Mouse (Mus musculus): ENCODE results near the gene Foxp2.

Foxp2 gene

DNA sequence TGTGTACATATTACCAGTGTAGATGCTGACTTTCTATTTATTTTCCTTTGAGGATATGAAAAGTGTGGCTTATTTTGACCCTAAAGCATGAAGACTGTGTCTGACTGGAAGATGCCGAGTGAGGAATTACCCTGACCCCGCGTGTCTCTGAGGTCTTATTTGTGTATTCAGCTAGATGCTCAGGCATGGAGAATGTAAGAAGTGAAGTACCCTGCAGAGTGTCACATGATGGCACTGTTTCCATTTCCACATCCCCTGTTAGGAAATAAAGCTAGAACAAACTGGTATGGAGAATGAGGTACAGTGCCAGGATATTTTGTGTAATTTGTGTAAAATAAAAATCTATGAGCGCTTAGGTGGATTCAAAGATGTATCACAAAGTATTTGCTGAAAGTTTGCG lies 219.8 kb downstream of the Foxp2 start:
- DNase-seq (ENCODE audit: low read depth) = no peak

DNA sequence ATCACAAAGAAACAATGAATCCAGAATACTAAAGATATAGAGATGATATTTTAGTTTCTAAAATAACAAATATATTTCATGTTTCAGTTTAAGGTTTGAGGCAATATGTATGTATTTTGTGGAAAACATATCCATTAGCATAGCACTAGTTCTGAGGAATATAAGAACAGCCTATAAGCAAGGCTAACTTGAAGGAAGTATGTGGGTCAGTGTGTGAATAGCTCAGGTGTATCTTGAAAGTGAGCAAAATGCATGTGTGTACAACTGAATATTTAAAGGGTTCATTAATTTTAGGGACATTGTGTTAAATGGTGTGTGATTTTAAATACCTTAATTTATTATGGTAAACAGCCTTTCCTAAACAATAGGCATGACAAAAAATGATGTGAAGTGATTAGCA lies 220.2 kb downstream of the Foxp2 start:
- DNase-seq (ENCODE audit: low read depth) = no peak

DNA sequence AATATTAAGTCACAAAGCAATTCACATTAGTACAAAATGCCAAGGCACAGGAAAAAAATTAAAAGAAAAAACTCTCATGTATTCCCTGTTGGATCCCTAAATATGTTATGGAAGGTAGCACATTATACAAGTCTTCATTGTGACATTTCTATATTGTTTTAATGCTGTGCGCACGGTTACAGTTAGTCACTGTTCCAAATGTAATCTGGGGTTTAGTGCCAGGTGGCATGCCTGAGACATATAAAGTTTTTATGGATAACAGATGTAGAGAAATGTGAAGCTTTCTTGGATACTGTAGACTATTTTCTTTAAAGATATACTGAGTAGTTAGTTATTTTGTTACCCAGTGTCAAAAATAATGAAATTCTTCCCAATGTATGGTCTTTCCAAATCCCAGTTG lies 229.0 kb downstream of the Foxp2 start:
- no peak for DNase-seq (ENCODE audit: low read depth)

DNA sequence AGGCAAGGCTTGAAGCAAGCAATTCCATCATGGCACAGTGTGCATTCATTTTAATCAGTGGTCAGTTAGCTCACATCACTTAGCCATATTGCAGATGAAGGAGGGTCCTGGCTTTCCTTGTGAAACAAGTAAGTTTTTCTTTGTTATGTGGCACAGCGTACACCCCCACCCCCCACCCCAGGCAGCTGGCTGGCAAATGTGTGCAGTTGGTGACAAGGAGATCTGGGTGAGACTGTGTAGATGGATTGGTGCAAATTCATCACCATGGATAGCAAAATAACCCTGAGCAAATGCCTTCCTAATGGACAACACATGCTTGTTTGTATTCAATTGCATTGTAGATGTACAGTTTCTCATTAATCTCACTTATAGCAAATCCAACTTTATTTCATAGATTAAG lies 240.9 kb downstream of the Foxp2 start:
- no peak for DNase-seq (ENCODE audit: low read depth)

DNA sequence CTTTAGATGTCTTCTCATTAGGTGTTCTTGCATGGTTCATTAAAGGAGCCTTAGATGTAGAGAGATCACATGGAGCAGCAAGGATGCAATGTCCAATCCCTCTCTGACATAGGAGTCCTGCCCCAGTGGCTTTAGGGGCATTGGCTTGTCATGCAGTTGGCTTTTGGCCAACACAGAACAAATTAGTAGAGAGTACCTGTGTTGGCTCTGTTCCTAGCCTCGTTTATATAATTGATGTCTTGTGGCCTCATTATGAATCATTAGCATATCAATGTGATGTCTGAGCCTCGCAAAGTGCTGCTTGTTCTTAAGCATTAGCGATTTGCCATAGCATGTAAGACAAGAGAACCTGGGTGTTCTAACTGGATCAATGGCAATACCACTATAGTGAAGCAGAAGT lies 250.5 kb downstream of the Foxp2 start:
- DNase-seq (ENCODE audit: low read depth) = no peak

DNA sequence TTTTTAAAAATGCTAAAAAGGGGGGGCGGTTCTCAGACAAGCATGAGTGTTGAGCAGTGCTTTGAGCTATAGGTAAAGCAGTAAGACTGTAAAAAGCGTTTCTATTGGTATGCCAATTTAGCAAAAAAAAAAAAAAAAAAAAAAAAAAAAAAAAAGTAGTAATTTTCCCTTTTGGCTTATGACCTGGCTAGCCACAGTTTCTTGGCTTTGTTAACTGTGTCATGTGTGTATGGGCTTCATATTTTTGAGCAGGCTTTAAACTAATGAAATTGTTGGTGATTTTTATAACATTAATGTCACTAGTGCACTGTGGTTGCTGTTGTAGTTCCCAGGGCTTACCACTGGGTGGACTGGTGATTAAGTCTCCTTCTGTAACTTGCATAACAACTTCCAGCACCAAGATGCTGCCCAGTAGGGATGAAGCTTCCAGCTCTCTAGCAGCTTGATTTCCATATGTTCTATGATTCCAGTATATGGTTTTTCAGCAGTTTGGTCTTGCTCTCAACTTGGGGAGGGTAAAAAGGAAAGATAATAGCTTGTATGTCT lies 262.4 kb downstream of the Foxp2 start:
- DNase-seq (ENCODE audit: low read depth) = peak; percentile 49

DNA sequence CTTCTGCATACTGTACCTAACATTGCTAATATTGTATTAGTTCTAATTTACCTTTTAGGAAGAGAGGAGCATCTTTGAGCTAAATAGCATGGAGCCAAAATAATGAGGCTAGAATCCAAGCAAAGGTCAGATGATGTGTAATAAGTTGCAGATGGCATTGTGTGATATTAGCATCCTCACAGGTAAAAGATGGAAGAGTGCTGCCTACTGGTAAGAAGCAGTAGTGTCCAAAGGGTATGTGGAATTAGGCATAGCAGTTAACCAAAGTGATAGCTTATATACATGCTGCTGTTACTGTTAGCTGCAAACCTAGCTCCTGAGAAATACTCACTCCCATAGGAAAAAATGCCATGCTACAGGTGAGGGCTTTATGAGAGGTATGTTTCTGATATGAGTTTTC lies 275.6 kb downstream of the Foxp2 start:
- DNase-seq (ENCODE audit: low read depth) = no peak

DNA sequence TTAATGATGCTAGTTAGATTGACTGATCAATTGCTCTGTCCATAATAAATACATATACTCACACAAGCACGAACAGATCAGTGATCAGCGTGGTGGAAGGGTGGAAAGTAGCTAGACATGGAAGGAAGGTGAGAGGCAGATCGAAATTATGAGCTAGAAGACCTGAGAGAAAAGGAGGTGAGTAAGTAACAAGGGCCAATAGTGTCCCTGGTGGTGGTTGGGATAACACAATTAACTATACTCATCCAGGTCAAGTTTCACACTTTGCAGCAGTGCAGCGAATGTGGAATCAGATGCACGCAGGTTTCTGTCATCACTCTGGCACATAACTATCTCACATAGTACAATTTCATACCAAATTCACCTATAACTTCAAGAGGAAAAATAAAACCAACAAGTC lies 291.7 kb downstream of the Foxp2 start:
- no peak for DNase-seq (ENCODE audit: low read depth)

DNA sequence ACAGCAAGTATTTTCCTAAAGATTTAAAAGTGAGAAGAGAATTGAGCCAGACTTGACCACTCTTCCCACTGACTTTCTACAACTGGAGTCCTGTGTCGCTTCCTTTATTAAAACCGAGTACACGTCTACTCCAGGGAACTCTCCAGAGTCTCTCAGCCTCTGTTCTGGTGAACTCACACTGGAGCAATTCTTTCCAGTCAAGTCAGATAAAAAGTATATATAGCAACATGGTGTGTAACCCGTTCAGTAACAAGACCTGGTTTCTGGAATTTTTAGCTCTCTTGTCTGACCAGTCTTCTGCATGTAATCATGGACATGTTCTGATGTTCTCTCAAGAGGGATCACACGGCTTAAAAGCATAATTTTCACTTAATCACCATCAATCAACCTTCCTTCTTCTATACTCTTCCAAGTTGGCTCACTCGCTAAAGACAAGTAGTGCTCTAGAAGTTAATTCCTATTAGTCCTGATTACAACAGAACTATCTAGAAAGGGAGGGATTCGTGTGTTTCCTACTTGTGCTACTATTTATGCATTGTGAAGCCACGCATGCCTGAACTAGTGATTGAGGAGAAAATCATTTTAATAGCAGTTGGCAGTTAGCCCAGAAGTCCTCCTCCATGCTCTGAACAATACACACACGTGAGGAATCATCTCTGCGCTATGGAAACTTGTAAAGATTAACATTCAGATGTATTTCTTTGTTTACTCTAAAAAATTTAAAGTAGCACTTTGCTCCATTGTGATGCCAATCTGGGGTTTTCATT lies 341.2 kb downstream of the Foxp2 start:
- peak; percentile 2 for DNase-seq (ENCODE audit: low read depth)

DNA sequence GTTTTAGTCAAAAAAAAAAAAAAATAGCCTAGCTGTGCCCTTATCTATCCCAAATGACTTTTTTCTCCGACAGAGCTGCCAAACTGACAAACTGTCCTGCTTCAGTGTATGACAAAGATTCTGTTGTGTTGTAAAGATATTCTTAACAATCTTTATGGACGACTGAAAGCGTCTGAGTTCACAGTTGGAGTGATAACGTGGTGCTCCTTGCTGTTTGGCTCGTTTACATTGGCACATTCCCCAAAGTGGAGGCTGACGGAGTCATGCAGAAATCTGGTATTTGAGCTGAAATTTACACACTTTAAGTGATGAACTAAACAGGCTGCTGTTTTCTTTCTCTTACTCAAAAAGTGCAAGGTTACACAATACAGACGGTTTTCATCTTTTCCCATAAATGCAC lies 356.2 kb downstream of the Foxp2 start:
- peak; percentile 23 for DNase-seq (ENCODE audit: low read depth)

DNA sequence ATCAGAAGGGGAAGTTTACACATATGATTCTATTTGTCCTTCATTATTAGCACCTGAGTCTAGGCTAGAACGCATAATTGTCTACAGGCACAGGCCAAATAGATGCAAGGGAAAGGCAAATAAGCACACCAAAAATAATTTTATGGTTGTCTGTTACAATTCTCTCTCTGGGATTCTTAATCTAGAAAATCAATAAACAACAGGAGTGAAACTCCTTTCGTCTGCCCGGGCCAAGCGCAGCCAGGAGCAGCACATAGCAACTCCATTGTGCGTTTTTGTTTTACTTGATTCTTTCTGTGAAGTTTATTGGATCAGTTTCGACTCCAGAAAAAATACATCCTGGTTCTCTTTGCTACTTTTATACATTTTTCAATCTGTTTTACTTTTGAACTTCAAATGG lies 356.7 kb downstream of the Foxp2 start:
- no peak for DNase-seq (ENCODE audit: low read depth)

DNA sequence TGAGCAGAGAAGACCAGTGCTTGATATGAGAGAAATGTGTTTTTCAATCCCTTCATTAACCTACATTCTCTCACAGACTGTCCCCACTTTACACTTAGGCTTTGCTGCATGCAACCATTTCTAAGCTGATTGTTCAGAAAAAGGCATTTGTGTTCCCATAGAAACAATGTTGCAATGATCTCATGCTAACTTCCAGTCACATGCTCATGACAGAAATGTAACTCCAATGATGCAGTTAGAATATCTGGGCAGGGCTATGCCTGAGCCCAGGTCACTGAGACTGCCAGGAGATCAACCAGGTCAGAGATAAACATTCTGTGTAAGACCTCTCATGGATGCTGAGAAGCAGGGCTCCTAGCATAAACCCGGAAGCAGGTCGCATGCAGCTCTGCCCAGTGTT lies 367.0 kb downstream of the Foxp2 start:
- no peak for DNase-seq (ENCODE audit: low read depth)

DNA sequence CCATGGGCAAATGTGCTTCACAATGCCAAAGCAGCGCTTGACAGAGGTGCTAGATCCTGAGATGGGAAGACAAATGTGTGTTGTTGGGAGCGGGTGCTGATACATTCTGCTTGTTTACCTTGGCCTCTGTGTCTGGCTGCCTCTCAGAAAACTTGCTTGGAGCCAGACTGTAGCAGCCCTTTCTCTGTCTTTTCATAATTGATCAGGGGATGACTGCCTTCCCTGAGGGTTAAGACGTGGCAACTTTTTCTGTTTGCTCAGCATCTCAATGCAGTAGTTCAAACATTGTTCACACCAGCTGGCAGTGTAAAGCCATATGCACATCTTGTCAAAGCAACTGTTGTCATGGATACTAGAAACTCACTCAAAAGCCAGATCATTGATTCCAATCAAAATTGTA lies 384.1 kb downstream of the Foxp2 start:
- no peak for DNase-seq (ENCODE audit: low read depth)

DNA sequence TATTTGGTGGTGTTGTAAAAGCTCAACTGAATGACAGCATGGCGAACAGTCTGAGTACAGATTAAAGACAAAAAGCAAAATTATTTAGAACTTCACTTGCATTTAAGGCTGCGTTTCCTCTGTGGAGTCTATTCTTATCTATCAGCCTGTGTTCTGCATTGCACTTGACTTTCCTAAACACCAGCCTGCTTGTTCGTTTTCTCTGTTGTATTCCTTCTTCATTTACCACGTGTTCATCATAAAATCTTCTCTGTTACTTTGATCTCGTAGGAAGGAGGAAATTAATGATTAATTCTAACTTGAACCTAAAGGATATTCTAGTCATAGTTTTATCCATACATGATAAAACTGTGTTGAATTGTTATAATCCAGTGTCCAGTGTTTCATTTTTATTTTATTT lies 392.9 kb downstream of the Foxp2 start:
- no peak for DNase-seq (ENCODE audit: low read depth)

DNA sequence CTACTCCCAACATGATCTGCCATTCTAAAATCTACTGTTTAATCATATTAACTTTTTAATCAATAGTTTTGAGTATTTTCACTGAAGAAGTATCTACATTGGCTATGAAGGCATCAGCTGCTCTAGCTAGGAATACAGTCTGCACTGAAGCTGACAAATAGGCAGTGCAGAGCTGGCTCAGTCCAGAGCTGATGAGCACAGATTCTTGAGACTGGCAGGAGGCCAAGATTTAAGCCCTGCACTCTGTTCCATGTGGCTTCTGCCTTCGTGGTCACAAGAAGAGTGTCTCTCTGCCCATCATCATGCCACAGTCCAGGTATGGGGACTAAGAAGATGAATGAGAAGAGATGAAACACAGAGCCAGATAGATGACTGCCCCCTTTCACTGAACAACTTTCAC lies 398.1 kb downstream of the Foxp2 start:
- no peak for DNase-seq (ENCODE audit: low read depth)

DNA sequence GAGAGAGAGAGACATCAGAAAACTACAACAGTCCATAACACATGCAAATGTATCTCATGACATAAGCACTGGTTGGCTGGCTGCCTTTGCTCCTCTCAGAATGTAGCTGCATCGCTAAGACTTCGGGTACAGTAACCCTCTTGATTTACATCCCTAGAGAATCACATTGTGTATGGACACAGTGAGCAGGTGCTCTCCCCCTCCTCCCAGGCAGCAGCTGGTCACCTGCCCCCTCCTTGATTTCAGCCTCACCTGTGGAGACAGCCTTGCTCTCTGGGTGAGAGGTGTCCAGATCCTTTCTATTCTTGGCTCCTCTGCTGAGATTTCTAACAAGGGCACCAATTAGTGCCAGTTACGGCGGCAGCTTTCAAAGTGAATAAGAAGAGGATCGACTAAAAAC lies 409.5 kb downstream of the Foxp2 start:
- no peak for DNase-seq (ENCODE audit: low read depth)

DNA sequence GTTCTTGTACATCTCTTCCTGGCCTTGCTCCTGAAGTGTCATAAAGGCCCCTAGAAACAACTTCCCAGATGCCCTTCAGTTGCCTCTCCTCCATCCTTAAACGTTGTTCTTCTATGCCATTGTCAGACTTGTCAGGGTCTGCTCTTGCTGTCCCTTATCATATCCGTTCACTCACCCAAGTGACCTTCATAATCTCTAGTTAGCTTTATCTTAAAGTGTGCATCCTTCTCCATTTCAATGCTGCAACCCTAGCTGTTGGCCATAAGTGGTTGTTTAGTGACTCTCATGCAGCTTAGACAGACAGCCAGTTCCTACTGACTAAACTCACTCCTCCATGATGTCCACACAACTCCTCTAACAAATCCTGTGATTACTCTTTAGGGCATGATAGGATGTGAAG lies 415.8 kb downstream of the Foxp2 start:
- DNase-seq (ENCODE audit: low read depth) = no peak

DNA sequence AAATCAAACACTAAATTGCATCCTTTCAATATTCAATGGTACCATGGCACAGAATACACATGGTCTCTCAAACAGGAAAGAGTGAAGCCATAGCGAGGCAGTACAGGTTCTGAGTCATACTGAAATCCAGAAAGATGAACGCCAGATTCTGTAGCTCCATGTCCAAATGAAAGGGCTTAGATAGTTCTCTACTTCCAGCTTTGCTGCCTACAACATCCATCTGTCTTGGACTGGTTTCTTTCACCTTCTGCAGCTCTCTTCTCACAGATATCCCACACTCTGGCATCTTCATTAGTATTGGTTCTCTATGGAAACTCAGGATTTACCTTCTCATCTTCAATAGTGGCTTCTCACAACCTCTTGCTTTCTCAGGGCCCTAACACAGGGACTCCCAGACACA lies 417.2 kb downstream of the Foxp2 start:
- DNase-seq (ENCODE audit: low read depth) = no peak

DNA sequence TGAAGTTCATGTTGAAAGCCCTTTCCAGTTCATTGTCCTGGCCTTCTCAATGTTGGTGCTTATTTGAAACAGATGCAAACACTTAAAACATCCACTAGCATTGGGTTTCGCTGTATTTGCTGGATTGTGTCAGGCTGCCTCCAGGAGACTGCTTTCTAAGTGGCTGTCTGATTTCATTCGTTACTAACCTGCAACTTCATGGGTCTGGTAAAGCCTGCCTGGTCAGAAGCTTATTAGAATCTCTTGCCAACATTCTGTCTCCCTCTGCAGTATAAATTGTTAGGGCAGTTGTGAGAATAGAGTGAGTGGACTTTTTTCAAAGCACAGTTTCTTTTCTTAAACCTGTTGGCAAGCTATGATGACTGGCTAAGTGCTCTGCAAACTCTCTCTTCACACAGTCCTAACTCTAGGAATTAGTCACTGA lies 420.4 kb downstream of the Foxp2 start:
- peak; percentile 21 for DNase-seq (ENCODE audit: low read depth)

DNA sequence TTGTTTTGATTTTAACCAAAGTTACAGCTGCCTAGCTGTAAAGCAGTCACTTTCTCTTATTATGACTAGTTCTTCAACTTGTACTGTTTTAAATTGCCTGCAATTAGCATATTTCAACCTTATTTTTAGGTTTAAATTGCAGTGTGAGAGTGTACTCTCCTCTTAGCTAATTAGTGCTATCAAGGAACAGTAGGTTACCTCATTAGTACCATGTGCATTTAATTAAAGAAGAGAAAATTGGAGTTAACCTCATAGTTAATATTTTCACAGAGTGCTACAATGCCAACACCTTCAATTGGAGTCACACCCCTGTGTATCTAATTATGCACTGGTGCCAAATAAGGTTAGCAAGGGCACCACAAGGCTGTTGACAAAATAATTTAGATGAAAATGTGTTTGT lies 421.9 kb downstream of the Foxp2 start:
- DNase-seq (ENCODE audit: low read depth) = no peak

DNA sequence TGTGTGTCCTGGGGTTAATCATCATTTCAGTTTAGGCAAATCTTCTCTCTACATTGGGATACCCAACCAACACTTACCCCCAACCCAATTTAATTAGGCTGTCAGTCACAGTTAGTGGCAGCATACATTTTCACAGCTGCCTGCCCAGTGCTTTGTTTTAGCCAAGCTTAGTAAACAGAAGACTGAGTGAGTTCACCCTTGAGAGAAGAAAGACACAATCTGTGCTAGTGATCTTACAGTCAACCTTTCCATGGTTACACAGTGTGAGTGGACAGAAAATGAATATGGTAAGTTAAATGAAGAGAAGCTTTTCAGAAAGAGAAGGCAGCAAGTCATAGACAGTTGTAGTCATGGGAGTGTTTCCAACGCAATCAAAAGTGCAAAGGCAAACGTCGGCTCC lies 446.6 kb downstream of the Foxp2 start:
- DNase-seq (ENCODE audit: low read depth) = no peak

DNA sequence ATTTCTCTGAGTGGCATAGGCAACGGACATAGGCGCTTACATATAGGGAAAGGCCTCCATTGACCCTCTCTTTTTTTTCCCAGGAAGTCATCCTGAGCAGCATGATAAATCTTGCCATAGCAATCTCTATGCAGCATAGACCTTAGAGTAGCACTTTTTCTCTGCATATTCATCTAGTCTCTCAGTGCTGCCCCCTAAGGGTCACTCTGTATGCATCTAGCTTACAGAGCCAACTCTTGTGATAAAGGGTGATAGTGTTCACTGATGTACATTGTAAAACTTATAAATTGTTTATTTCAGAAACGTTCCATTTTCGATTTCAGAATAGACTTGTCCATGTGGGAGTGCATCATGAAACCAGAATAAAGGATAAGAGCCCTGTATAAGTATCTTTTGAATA lies 454.7 kb downstream of the Foxp2 start:
- DNase-seq (ENCODE audit: low read depth) = peak; percentile 21

DNA sequence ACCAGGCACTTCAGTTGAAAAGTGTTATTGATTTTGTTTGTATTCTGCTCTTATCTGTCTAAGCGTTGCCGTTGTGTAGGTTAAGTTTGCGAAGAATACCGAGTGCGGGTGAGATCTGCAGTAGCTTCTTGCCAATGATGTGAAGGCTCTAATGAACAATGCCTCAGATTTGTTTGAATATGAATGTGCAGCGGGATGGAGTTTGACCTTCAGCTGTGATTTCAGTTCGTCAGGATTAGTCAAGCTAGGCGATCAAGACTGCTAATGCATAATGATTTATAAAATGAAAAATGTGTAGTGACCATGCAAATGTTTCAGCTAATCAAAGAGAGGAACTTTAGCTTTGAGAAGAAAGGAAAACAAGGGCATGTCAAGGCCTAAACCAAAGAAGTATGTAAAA lies 469.1 kb downstream of the Foxp2 start:
- no peak for DNase-seq (ENCODE audit: low read depth)

DNA sequence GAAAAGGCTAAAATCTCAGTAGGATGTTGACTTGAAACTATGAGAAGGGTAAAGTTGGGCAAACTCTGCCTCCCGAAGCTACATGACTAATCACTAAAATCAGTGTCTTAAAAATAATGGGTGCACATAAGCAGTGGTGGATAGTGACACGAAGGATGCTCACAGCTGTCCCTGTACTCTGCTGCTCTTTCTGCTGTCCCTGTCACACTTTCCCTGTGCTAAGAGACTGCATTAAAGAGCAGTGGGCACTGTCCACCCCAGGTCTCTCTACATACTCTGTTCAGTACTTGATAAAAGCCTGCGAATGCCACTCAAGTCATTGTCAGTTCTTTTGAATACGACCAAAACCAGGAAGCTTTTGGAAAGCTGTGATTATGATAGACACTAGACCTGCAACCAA lies 469.7 kb downstream of the Foxp2 start:
- no peak for DNase-seq (ENCODE audit: low read depth)

Data from NIH3T3 (cell line).